Mouse (Mus musculus) embryonic facial prominence, embryonic 15.5 days (tissue): ENCODE results near the gene Hspg2. TPM values are rescaled to one million over a fixed set of nuclear protein-coding genes. Genes with fewer than 3 reads are reported as not detected.

ENCODE experiments used
- ATAC-seq: fragments of 200-750 bp; cut with Nextera tagmentation; 2 replicates; pipeline ENCODE4 v1.8.0; 2017; ENCODE audit warnings: low read depth, moderate TSS enrichment; ENCODE audit not compliant: insufficient number of reproducible peaks, low FRiP score, low TSS enrichment
- H3K27ac ChIP-seq: fragments of 300-500 bp; sonication (generic); replicated peaks from 2 replicates; pipeline ENCODE4 v1.5.1; 2015; ENCODE audit warnings: mild to moderate bottlenecking, inconsistent platforms
- H3K27me3 ChIP-seq: fragments of 300-500 bp; sonication (generic); 2 replicates; pipeline ENCODE4 v1.6.1; 2015; ENCODE audit warnings: inconsistent platforms
- H3K36me3 ChIP-seq: fragments of 300-500 bp; sonication (generic); 2 replicates; pipeline ENCODE4 v1.6.1; 2015; ENCODE audit warnings: mild to moderate bottlenecking, inconsistent platforms
- H3K4me1 ChIP-seq: fragments of 300-500 bp; sonication (generic); 2 replicates; pipeline ENCODE4 v1.6.1; 2015; ENCODE audit warnings: inconsistent platforms
- H3K4me2 ChIP-seq: fragments of 300-500 bp; sonication (generic); replicated peaks from 2 replicates; pipeline ENCODE4 v1.6.1; 2015; ENCODE audit warnings: mild to moderate bottlenecking, inconsistent platforms
- H3K4me3 ChIP-seq: fragments of 300-500 bp; sonication (generic); replicated peaks from 2 replicates; pipeline ENCODE4 v1.5.1; 2015; ENCODE audit warnings: mild to moderate bottlenecking, inconsistent platforms
- H3K9ac ChIP-seq: fragments of 300-500 bp; sonication (generic); 2 replicates; pipeline ENCODE4 v1.6.1; 2015; ENCODE audit warnings: inconsistent platforms
- H3K9me3 ChIP-seq: fragments of 300-500 bp; sonication (generic); replicated peaks from 2 replicates; pipeline ENCODE4 v1.6.1; 2016; ENCODE audit warnings: inconsistent platforms
- WGBS: fragments of 180-500 bp; shearing (Covaris S2); methylation state at CpG from one replicate; pipeline ENCODE4 v1.1.7; 2015; 5-methylcytosine and 5-hydroxymethylcytosine counted together
- polyA plus RNA-seq: library from polyadenylated mRNA; unstranded; fragments of >200 nt; fragmentation: Nextera tagmentation; extraction: Ambion mirVana; gene quantifications from 2 replicates; pipeline ENCODE4 v1.2.1, GENCODE M21; 2015

Hspg2 gene
- polyA plus RNA-seq, 1 experiment from 2014 or later = 48.5 TPM

DNA sequence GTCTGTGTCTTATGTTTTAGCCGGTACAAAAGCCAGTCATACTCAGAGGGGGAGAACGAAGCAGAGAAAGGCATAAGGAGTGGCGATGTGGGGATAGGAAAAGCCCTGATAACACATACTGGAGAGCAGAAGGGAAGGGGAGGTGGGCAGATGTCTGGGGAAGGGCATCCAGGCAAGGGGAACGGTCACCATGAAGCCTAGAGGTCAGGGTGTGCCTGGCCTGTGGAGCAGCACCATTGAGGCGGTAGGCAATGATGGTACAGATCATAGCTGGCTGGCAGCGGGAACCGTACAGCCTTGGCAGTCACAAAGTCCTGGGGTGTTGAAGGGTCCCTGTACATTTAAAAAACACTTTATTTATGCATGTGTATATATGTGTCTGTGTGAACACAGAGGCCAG lies 6.1 kb downstream of the Hspg2 start:
- Histone ChIP-seq H3K4me3 (no peak overlapping the region), H3K9ac (no peak overlapping the region), H3K4me1 (peaks cover 91% of the 10 kb centered on the region), H3K36me3 (no peaks in the 10 kb centered on the region), H3K9me3 (no peaks in the 10 kb centered on the region), H3K4me2 (no peak overlapping the region), H3K27me3 (no peaks in the 10 kb centered on the region), H3K27ac (0 out of 2 replicates have a peak overlapping the region, but pooled peaks have one; percentile 58)
- no peak for ATAC-seq
- 90% methylated on average over 7 of the region's 7 CpGs for WGBS

DNA sequence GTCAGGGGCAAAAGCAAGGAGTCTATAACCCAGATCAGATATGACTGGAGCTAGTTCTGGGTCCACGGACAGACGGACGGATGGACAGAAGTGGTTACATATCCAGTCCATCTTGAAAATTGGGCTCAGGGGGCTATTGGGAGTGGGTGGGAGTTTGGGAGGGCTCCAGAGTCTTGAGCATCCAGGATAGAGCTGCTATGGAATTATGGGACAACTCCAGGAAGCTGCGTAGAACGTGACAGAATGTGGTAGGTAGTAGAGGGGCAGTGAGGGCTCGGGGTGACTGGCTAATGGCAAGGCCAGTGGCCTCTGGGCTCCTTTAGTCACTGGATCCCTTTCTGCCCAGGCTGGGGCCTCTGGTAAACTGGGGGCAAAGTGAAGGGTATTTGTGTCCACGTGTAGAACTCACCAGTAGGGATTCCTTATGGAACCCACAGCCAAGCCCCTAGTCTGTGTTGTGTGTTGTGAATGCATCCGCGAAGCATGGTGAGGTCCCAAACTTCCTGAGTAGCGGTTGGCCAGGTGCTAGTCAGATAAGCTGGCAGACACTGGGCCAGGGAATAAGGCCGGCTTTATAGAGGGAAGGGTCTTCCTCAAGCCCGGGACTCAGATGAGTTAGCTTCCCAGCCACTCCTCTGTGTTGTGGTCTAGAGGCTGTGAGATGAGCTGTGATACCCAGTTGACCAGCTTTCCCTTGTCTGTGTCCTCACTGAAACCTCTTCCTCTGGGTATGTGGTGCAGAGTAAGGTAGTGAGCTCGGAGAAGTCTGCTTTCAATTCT lies 6.9 kb downstream of the Hspg2 start:
- WGBS = 82% methylated on average over 13 of the region's 13 CpGs
- Histone ChIP-seq H3K27ac (peak overlapping the region; percentile 74), H3K9ac (no peak overlapping the region), H3K36me3 (no peaks in the 10 kb centered on the region), H3K4me1 (peaks cover 91% of the 10 kb centered on the region), H3K9me3 (no peaks in the 10 kb centered on the region), H3K27me3 (no peaks in the 10 kb centered on the region), H3K4me2 (peak overlapping the region; percentile 43; the same call in 1 of the 2 replicates), H3K4me3 (no peak overlapping the region)
- ATAC-seq = no peak

DNA sequence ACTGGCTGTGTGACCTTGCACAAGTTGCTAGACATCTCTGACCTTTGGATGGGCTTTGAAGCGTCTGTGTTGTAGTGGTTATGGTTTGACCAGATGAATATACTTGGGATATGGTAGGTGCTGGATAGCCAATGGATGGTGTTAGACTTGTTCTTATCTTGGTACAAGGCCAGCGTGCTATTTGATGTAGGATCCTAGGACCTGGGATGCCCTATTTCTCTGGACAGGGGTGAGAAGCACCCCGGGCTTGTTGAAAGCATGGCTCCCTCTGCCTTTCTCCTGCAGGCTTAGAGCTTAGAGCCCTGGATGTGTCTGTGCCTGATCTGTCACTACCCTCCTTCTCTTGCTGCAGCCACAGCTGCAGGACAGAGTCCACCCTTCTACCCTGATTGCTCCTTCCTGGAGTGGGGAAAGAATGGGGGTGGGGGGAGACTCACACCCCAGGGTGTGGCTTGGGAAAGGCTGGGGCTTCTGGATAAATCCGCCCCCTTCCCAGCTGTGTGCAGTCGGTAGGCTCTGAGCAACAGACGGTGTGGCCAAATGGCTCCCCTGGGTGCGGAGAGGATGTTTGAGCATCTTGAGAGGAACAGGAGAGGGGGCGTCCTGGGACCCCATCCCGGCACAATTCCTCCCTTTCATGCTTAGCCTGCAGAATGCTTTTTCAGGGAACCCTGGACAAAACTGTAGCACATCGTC lies 7.6 kb downstream of the Hspg2 start:
- peak; percentile 58 for ATAC-seq

DNA sequence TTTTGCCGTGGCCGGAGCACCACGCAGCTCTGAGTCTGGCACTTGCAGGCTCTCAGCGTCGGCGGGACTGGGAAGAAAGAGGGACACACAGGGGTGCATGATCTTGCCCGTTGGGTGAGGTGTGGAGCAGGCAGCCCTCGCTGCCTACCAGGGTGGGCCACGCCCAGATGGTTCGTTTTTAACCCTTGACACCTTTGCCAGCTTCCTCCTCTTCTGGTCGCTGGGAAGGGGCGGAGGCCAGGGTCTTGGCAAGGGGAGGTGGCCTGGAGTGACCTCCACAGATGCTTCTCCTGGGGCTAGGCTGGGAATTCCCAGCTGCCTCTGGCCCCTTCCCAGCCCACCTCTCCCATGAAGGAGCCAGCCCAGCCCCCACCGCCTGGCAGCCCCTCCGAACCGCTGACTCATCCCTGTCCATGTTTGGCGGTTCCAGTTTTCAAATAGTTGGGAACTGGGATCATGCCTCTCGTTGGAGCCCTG lies 8.2 kb downstream of the Hspg2 start:
- no peaks in the 10 kb centered on the region for H3K27me3 ChIP-seq
- no peak overlapping the region for H3K9ac ChIP-seq
- peak overlapping the region; percentile 74 for H3K27ac ChIP-seq
- peak overlapping the region; percentile 43 for H3K4me2 ChIP-seq
- WGBS = 16% methylated on average over 17 of the region's 17 CpGs
- peaks cover 93% of the 10 kb centered on the region for H3K4me1 ChIP-seq
- ATAC-seq = peak; percentile 44; the same call in 1 of the 2 replicates
- H3K9me3 ChIP-seq = no peaks in the 10 kb centered on the region
- H3K36me3 ChIP-seq = no peaks in the 10 kb centered on the region
- peak overlapping the region; percentile 16 for H3K4me3 ChIP-seq

More for the DNA sequence above, 7.6 kb downstream of the Hspg2 start:
- Histone ChIP-seq H3K9ac (no peak overlapping the region), H3K27me3 (no peaks in the 10 kb centered on the region), H3K4me2 (peak overlapping the region; percentile 43), H3K4me3 (peak overlapping the region; percentile 16), H3K27ac (peak overlapping the region; percentile 74), H3K36me3 (no peaks in the 10 kb centered on the region), H3K9me3 (no peaks in the 10 kb centered on the region), H3K4me1 (peaks cover 91% of the 10 kb centered on the region)
- WGBS = 25% methylated on average over 10 of the region's 10 CpGs

DNA sequence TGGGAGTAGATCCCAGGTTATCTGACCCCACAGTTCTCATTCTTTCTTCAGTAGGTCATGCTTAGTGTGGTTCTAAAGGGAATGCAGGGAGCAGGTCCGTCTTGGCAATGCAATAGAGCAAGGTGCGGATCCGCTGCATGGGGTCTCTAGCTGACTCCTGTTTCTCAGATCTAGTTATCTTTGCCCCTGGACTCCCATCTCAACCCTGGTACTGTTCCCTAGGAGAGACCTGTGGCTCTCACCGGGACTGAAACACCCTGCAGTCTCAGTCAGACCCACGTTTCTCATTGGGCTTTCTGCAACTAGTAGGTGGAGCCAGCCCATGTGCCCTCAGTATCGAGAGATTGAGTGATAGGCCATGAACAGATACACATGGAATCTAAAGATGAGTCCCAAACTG lies 9.0 kb downstream of the Hspg2 start:
- no peaks in the 10 kb centered on the region for H3K9me3 ChIP-seq
- H3K27ac ChIP-seq = peak overlapping the region; percentile 74; the same call in 1 of the 2 replicates
- no peak overlapping the region for H3K4me3 ChIP-seq
- peaks cover 100% of the 10 kb centered on the region for H3K4me1 ChIP-seq
- no peak overlapping the region for H3K9ac ChIP-seq
- H3K27me3 ChIP-seq = no peaks in the 10 kb centered on the region
- ATAC-seq = no peak
- WGBS = 54% methylated on average over 6 of the region's 6 CpGs
- H3K36me3 ChIP-seq = no peaks in the 10 kb centered on the region
- no peak overlapping the region for H3K4me2 ChIP-seq

DNA sequence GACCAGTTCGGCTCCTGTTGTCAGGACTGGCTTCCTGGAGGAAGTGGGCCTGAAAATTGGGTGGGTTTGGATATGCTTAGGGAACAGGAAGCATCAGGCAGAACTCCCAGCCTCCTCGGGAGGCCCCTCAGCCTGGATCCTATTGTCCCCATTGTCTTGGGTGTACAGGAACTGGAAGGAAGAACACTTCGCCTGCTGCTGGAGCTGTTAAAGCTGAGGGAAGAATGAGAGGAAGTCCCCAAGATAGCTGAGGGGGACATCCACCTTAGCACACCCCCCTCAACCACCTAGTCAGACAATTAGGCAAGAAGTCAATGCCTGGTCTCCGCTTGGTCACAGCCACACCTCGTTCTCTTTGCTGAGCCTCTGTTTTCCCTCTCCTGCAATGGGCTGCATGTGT lies 9.7 kb downstream of the Hspg2 start:
- Histone ChIP-seq H3K4me2 (no peak overlapping the region), H3K9ac (no peak overlapping the region), H3K9me3 (no peaks in the 10 kb centered on the region), H3K36me3 (no peaks in the 10 kb centered on the region), H3K27me3 (no peaks in the 10 kb centered on the region), H3K4me1 (peaks cover 93% of the 10 kb centered on the region), H3K27ac (no peak overlapping the region; the same call in 1 of the 2 replicates), H3K4me3 (no peak overlapping the region)
- no peak for ATAC-seq
- WGBS = 61% methylated on average over 5 of the region's 5 CpGs

DNA sequence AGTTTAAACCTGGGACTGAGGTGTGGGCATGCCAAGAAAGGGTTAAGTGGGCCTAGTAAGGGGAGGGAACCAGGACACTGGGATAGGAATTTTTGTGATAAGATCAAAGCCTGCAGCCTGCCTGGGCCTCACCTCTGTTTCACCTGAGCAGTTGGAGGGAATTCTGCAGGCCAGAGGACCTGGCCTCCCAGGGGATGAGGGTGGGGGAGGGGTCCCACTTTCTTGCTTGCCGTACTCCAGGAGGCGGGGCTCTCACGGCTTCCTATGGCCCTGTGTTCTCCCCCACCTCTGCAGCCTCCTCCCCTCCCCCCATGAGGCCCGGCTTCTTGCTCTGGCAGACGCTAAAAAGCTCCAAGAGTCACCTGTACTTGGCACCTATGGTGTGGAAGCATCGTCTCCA lies 11.2 kb downstream of the Hspg2 start:
- H3K9me3 ChIP-seq = no peaks in the 10 kb centered on the region
- H3K9ac ChIP-seq = no peak overlapping the region
- H3K4me2 ChIP-seq = no peak overlapping the region
- peaks cover 91% of the 10 kb centered on the region for H3K4me1 ChIP-seq
- H3K27ac ChIP-seq = no peak overlapping the region
- no peak for ATAC-seq
- no peak overlapping the region for H3K4me3 ChIP-seq
- 19% methylated on average over 6 of the region's 6 CpGs for WGBS
- H3K27me3 ChIP-seq = no peaks in the 10 kb centered on the region
- no peaks in the 10 kb centered on the region for H3K36me3 ChIP-seq

DNA sequence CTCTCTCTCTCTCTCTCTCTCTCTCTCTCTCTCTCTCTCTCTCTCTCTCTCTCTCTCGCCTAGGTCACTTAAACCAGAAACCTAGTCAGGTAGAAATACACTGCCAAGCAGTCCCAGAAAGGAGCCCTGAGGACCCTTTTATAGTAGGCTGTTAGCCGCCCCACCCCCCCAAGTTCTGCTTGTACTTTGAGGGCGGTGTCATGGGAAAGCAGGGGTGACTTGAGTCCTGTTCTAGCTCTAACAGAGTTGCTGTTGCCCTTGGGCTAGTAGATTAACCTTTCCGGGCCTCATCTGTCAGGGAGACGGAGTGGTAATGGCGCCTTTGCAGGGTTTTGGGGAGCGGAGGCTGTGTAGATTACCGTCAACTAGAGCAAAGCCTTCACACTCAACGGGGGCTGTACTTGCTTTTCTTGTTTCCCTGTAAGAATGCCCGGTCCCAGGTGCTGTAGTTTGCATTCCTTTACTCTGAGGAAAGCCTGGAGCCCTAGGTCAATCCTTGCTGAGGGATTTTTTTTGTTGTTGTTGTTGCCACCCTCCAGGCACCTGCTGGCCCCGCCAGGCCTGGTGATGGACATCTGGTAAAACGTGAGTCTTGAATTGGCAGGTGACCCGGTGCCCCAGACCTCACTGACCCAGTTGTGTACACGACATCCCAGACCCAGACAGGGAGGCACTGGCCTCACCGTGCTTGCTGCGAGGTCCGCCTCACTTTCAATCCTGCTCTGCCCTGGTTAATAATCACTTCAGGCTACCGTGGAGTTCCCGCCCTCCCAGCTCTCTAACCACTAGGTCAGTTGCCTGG lies 11.8 kb downstream of the Hspg2 start:
- no peaks in the 10 kb centered on the region for H3K36me3 ChIP-seq
- no peak overlapping the region for H3K4me3 ChIP-seq
- no peak overlapping the region for H3K4me2 ChIP-seq
- WGBS = 29% methylated on average over 18 of the region's 19 CpGs
- H3K4me1 ChIP-seq = peaks cover 91% of the 10 kb centered on the region
- ATAC-seq = no peak
- no peak overlapping the region for H3K9ac ChIP-seq
- H3K9me3 ChIP-seq = no peaks in the 10 kb centered on the region
- H3K27me3 ChIP-seq = no peaks in the 10 kb centered on the region
- H3K27ac ChIP-seq = peak overlapping the region; percentile 3; the same call in 1 of the 2 replicates

DNA sequence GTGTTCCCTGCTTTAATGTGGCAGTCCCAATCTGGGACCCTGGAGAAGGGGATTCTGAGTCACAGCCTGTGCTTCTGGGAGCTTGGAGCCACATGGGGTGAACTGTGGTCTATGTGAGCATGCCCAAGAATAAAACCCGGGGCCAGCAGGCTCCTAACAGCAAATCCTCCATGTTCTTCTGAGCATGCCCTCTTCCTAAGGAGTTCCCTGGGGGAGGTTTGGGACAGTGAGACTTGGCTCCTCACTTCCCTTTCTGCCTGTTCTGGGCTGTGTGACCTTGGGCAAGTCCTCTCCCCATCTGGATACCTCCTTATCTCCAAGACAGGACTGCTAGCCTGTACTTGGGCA lies 12.4 kb downstream of the Hspg2 start:
- H3K9me3 ChIP-seq = no peaks in the 10 kb centered on the region
- H3K36me3 ChIP-seq = no peaks in the 10 kb centered on the region
- H3K4me1 ChIP-seq = peaks cover 91% of the 10 kb centered on the region
- H3K27me3 ChIP-seq = no peaks in the 10 kb centered on the region
- H3K9ac ChIP-seq = no peak overlapping the region
- no peak for ATAC-seq
- peak overlapping the region; percentile 55 for H3K27ac ChIP-seq
- no peak overlapping the region for H3K4me2 ChIP-seq
- H3K4me3 ChIP-seq = no peak overlapping the region
- WGBS = 13% methylated on average over 1 of the region's 1 CpGs

DNA sequence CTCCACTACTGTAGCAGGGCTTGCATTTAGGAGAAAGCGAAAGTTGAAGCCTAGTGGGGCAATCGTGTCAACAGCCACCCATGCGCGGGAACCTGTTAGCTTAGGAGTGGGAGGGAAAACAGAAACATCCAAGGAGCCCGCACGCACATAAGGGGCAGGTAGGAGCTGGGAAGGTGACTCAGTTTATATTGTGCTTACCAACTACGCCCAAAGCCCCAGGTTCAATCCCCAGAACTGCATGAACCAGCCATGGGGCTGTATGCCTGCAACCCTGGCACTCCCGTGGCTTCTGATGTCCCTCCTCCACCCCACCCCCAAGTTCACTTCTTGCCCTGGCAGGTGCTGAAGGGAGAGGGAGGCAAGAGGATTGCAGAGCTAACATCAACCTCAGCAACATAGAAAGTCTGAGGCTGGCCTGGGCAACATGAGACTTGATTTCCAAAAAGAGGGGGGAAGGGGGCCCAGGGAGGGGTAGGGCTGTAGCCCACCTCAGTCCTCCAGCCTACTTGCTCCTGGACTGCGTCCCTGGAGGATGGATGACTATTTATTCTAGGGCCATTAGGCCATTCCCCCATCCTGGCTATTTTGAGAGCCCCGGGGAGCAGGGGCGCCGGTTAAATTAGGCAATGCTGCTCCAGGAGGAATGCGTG lies 12.9 kb downstream of the Hspg2 start:
- Histone ChIP-seq H3K4me2 (no peak overlapping the region), H3K4me1 (peaks cover 91% of the 10 kb centered on the region), H3K4me3 (no peak overlapping the region), H3K27ac (peak overlapping the region; percentile 55), H3K36me3 (no peaks in the 10 kb centered on the region), H3K9me3 (no peaks in the 10 kb centered on the region), H3K27me3 (no peaks in the 10 kb centered on the region), H3K9ac (no peak overlapping the region)
- 46% methylated on average over 13 of the region's 13 CpGs for WGBS
- ATAC-seq = no peak
